Mouse (Mus musculus): ENCODE measurements around the gene Nap1l4.

GRCm38 (mm10) chr7:143563787-143564186, 14.9 kb upstream of the Nap1l4 start:
- TF ChIP-seq HCFC1 (IDR thresholded peaks at IDR 0.05; ENCODE audit: borderline replicate concordance, insufficient read depth, low read length), result no peak
- no peak for TF ChIP-seq CHD2 (IDR thresholded peaks at IDR 0.05; ENCODE audit: low read depth, low read length)
- TF ChIP-seq ZC3H11A (IDR thresholded peaks at IDR 0.05; ENCODE audit: borderline replicate concordance, low read depth, low read length), result no peak
